21 mouse cellular contexts compared by ENCODE assay signal in genomic region chr10:51669334-51669733, GRCm38 (mm10). TPM values are rescaled to one million over a fixed set of nuclear protein-coding genes. Genes with fewer than 3 reads are reported as not detected.
DNase-seq lines count a peak whose midpoint lies in the region; ATAC-seq and TF ChIP-seq lines count a peak whose summit lies in the region.
"Had no signal": no experiment of that assay in that cellular context is flagged by ENCODE, and none has a peak within 500 bp of the region (broad histone marks: within the 10 kb centered on the region; RNA-seq: fewer than 3 reads in every experiment).

No protein-coding gene starts in this region.

- H3K9me3 ChIP-seq in forebrain, embryonic 13.5 days (replicated peaks), result no peaks in the 10 kb centered on the region
- no peaks in the 10 kb centered on the region for H3K9me3 ChIP-seq in embryonic facial prominence, embryonic 10.5 days
- H3K9me3 ChIP-seq: embryonic facial prominence, embryonic 15.5 days; heart, embryonic 15.5 days; midbrain, embryonic 12.5 days had no signal

- H3K4me3 ChIP-seq in layer of hippocampus, adult 2 months, result no peak overlapping the region
- H3K4me3 ChIP-seq in forebrain, embryonic 13.5 days, result no peak overlapping the region
- no peak overlapping the region for H3K4me3 ChIP-seq in embryonic facial prominence, embryonic 10.5 days
- H3K4me3 ChIP-seq: embryonic facial prominence, embryonic 15.5 days; heart, embryonic 15.5 days; midbrain, embryonic 12.5 days had no signal

- no peaks in the 10 kb centered on the region for H3K27me3 ChIP-seq in forebrain, embryonic 13.5 days
- no peaks in the 10 kb centered on the region for H3K27me3 ChIP-seq in embryonic facial prominence, embryonic 10.5 days (replicated peaks; ENCODE audit: low read depth, poor library complexity, severe bottlenecking)
- H3K27me3 ChIP-seq: embryonic facial prominence, embryonic 15.5 days; heart, embryonic 15.5 days; midbrain, embryonic 12.5 days had no signal

- no peaks in the 10 kb centered on the region for H3K36me3 ChIP-seq in forebrain, embryonic 13.5 days (ENCODE audit: poor library complexity, severe bottlenecking)
- no peaks in the 10 kb centered on the region for H3K36me3 ChIP-seq in embryonic facial prominence, embryonic 10.5 days (replicated peaks)
- H3K36me3 ChIP-seq: embryonic facial prominence, embryonic 15.5 days; heart, embryonic 15.5 days; midbrain, embryonic 12.5 days had no signal

- ATAC-seq in frontal cortex, adult (ENCODE audit: low TSS enrichment), result 0 out of 2 replicates have a peak, but pooled peaks have one; percentile 47
- ATAC-seq in forebrain, embryonic 13.5 days, result no peak

- no peak for DNase-seq in frontal cortex, postnatal 36 days (ENCODE audit: low spot score in 2 of 2)
- DNase-seq in layer of hippocampus, adult 2 months (ENCODE audit: low spot score in 2 of 2), result no peak
- DNase-seq in layer of hippocampus, postnatal 25 days (ENCODE audit: extremely low spot score in 1 of 2, low spot score in 1 of 2), result no peak
- peak; percentile 19 for DNase-seq in 416B (ENCODE audit: low read depth)
- peak; percentile 33 for DNase-seq in brain, adult 2 months (ENCODE audit: low read depth, low spot score)
- no peak for DNase-seq in embryonic facial prominence, embryonic 10.5 days (ENCODE audit: low spot score)
- DNase-seq: adrenal gland, postnatal 14 days; cerebellum, postnatal 25 days; heart, adult 11 months; kidney, adult 11 months had no signal

- H3K4me2 ChIP-seq in forebrain, embryonic 13.5 days, result no peak overlapping the region
- H3K4me2 ChIP-seq: embryonic facial prominence, embryonic 15.5 days; heart, embryonic 15.5 days; hindbrain, embryonic 14.5 days; midbrain, embryonic 12.5 days had no signal

- H3K27ac ChIP-seq in layer of hippocampus, adult 2 months, result no peak overlapping the region
- H3K27ac ChIP-seq in forebrain, embryonic 13.5 days, result no peak overlapping the region
- H3K27ac ChIP-seq in embryonic facial prominence, embryonic 10.5 days (replicated peaks), result no peak overlapping the region
- H3K27ac ChIP-seq: embryonic facial prominence, embryonic 15.5 days; heart, embryonic 15.5 days; hindbrain, embryonic 14.5 days; midbrain, embryonic 12.5 days had no signal

- H3K9ac ChIP-seq in forebrain, embryonic 13.5 days, result no peak overlapping the region
- H3K9ac ChIP-seq: embryonic facial prominence, embryonic 15.5 days; heart, embryonic 15.5 days; hindbrain, embryonic 14.5 days; midbrain, embryonic 12.5 days had no signal

- TF ChIP-seq CTCF in layer of hippocampus, adult 2 months (conservative IDR thresholded peaks at IDR 0.05), result peak; percentile 56

- H3K4me1 ChIP-seq in forebrain, embryonic 13.5 days, result no peaks in the 10 kb centered on the region
- no peaks in the 10 kb centered on the region for H3K4me1 ChIP-seq in embryonic facial prominence, embryonic 10.5 days
- H3K4me1 ChIP-seq: embryonic facial prominence, embryonic 15.5 days; heart, embryonic 15.5 days; midbrain, embryonic 12.5 days had no signal

RNA-seq across cellular contexts. Expression of gene Rfx6, which starts 8.2 kb away (rescaled TPM):
- not detected for total RNA-seq in layer of hippocampus, adult 2 months (2021)
- not detected for total RNA-seq in layer of hippocampus, postnatal 25 days (2021)
- polyA plus RNA-seq in forebrain, embryonic 13.5 days (2015; fragmentation: Nextera tagmentation; extraction: Ambion mirVana), result not detected in 2 replicates
- 0.05 and 0.20 TPM in 2 replicates for polyA plus RNA-seq in embryonic facial prominence, embryonic 10.5 days (2016; fragmentation: Nextera tagmentation; extraction: Ambion mirVana)
- total RNA-seq: adrenal gland, postnatal 14 days; layer of hippocampus, adult 8-10 months; MEL had no signal
- polyA plus RNA-seq: embryonic facial prominence, embryonic 15.5 days; forebrain, embryonic 11.5 days; heart, embryonic 15.5 days; hindbrain, embryonic 14.5 days; limb, embryonic 14.5 days; midbrain, embryonic 12.5 days; spleen, adult 2 months had no signal

RNA-seq across cellular contexts. Expression of gene Gprc6a, which starts 38.1 kb away (rescaled TPM):
- total RNA-seq in layer of hippocampus, adult 2 months (2021), result not detected
- not detected for total RNA-seq in layer of hippocampus, postnatal 25 days (2021)
- polyA plus RNA-seq in forebrain, embryonic 13.5 days (2015; fragmentation: Nextera tagmentation; extraction: Ambion mirVana), result not detected in 2 replicates
- polyA plus RNA-seq in embryonic facial prominence, embryonic 10.5 days (2016; fragmentation: Nextera tagmentation; extraction: Ambion mirVana), result 0.10 and 0.13 TPM in 2 replicates
- total RNA-seq: adrenal gland, postnatal 14 days; layer of hippocampus, adult 8-10 months; MEL had no signal
- polyA plus RNA-seq: embryonic facial prominence, embryonic 15.5 days; forebrain, embryonic 11.5 days; heart, embryonic 15.5 days; hindbrain, embryonic 14.5 days; limb, embryonic 14.5 days; midbrain, embryonic 12.5 days; spleen, adult 2 months had no signal

Comparison
In these comparisons a context has a peak if more than half of its experiments do, and no peak if none do; other contexts are left out.
1. DNase-seq: peak in 416B (single experiment) and brain, adult 2 months (single experiment); none in frontal cortex, postnatal 36 days (0 of 2), layer of hippocampus, adult 2 months (0 of 2), layer of hippocampus, postnatal 25 days (0 of 2) and embryonic facial prominence, embryonic 10.5 days (single experiment).